Mouse (Mus musculus): ENCODE measurements around the gene Plppr3.
"Not testable (repeated sequence)": the region's sequence is repeated elsewhere in the genome, so short reads cannot be mapped to it uniquely, and the experiment has no call there.

Plppr3 gene

GRCm38 (mm10) chr10:79900951-79901410 is 26.5 kb upstream of the Plppr3 start:
- in situ Hi-C loops (cut with MboI) = no loop called here

GRCm38 (mm10) chr10:79897316-79898245 is 23.1 kb upstream of the Plppr3 start:
- in situ Hi-C loops (cut with MboI) = no loop called here

- in situ Hi-C loops (cut with MboI) = no loop called here
These were observed 22.4 kb upstream of the Plppr3 start for GRCm38 (mm10) chr10:79896814-79897213.

- in situ Hi-C loops (cut with MboI) = no loop called here
These were observed 21.9 kb upstream of the Plppr3 start for GRCm38 (mm10) chr10:79896306-79896705.

- in situ Hi-C loops (cut with MboI) = not testable (repeated sequence)
These were observed 18.2 kb upstream of the Plppr3 start for GRCm38 (mm10) chr10:79892451-79893118.

- in situ Hi-C loops (cut with MboI) = no loop called here
These were observed 16.2 kb upstream of the Plppr3 start, which contains the start of gene Cfd for GRCm38 (mm10) chr10:79890670-79891069. Gene Cfd (plus strand): TSS chr10:79890853.

DNA sequence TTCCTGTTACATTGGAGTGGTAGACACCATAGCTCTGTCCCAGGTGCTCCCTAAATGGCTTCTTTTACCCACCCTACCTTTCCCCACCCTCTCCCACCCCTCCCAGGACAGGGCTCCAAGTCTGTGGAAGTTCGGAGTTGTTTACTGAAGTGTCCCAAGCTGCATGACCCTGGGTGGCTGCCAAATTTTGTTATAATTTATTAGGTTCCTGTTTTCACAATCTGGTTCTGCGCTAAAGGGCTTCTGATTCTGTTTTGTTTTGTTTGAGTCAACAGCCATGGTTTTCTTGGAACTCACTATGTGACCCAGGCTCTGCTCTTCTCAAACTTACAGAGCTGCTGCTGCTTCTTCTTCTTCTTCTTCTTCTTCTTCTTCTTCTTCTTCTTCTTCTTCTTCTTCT is 15.0 kb upstream of the Plppr3 start:
- in situ Hi-C loops (cut with MboI) = loop anchor here (10.0 kb wide), 1 partner anchor 65 kb away; no protein-coding TSS in a partner anchor

GRCm38 (mm10) chr10:79886611-79887010 is 12.2 kb upstream of the Plppr3 start:
- in situ Hi-C loops (cut with MboI) = loop anchor here (10.0 kb wide), 1 partner anchor 68 kb away; no protein-coding TSS in a partner anchor

DNA sequence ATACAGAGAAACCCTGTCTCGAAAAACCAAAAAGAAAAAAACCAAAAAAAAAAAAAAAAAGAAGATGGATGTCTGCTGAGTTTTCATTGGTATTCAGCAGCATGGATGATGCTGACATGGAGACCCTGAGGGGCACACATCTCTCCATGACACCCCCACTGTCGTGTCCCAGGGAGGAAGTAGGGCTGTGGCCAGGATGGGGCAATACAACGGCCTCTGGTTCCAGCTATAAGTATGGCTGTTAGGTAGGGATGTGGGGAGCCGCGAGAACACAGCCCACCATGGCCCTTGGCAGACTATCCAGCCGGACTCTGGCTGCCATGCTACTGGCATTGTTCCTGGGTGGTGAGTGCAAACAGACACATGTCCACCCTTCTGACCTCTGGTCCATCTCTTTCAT is 11.6 kb upstream of the Plppr3 start, which contains the start of gene Elane:
Gene Elane, plus strand, starts transcription at position 194 of the 400 bp plus-strand sequence.
- in situ Hi-C loops (cut with MboI) = loop anchor here (10.0 kb wide), 1 partner anchor 69 kb away; no protein-coding TSS in a partner anchor

DNA sequence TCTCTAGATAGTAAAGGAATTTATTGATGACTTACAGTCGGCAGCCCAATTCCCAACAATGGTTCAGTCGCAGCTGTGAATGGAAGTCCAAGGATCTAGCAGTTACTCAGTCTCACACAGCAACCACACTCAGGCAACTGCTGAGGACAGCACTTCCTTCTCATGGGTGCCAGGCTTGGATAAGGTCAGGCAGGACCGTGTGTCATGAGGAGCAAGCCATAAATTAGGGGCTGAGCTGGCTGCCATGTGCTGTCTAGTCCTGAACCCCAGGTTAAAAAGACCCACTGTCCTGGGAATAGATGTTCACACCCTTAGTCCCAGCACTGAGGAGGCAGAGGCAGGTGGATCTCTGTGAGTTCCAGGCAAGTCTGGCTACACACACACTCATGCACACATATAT is 10.5 kb upstream of the Plppr3 start:
- in situ Hi-C loops (cut with MboI) = loop anchor here (10.0 kb wide), 1 partner anchor 70 kb away; no protein-coding TSS in a partner anchor

DNA sequence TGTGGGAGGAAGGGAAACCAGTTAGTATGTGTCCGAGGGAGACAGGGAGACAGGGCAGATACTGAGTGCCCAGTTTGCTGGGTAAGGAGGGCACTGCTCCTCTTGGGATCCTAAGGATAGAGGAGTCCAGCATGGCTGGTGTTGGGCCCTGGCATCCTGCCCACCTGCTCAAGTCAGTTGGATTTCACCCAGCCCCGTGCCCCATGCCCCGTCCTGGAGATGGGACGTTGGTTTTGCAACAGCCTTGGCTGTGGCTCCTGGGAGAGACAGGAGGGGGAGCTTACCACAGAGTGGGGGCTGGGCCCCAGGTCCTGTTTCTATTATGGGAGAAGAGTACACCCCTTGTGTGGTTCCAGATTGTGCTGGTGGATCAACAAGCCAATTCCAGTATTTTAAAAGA is 10.0 kb upstream of the Plppr3 start:
- in situ Hi-C loops (cut with MboI) = loop anchor here (10.0 kb wide), 1 partner anchor 70 kb away; no protein-coding TSS in a partner anchor

DNA sequence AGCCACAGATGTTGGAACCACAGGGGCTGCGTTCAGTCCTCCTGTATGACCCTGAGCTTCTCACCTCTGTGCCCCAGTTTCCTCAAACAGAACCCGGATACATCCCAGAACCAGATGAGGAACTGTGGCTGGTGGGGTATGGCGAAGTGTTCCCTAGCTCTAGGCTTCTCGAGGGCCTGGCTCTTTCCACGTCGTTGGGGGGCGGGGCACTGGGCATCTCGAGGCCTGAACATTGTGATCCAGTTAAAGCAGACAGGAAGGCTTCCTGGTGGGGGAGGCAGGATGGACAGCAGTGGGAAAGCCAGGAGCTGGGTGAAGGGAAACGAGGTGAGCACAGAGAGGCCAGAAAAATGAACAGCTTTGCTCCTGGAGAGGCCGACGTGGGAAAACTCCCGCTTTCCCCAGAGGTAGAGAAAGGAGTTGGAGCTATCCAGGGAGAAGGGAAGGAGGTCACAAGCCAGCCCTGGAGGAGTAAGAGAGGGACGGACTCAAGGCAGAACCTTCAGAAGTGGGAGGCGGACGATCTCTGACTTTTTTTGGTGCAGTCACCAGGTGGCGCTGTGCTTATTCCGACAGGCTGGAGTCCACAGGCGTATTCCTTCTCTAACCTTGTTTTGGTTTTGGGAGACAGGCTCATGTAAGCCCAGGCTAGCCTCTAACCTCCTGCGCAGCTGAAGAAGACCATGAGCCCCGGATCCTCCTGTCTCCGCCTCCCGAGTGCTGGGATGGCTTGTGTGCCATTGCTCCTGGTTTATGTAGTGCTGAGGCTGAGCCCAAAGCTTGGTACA is 9.1 kb upstream of the Plppr3 start:
- in situ Hi-C loops (cut with MboI) = loop anchor here (10.0 kb wide), 1 partner anchor 71 kb away; no protein-coding TSS in a partner anchor

- in situ Hi-C loops (cut with MboI) = loop anchor here (10.0 kb wide), 1 partner anchor 73 kb away; no protein-coding TSS in a partner anchor
These were observed 7.5 kb upstream of the Plppr3 start for GRCm38 (mm10) chr10:79881981-79882380.

DNA sequence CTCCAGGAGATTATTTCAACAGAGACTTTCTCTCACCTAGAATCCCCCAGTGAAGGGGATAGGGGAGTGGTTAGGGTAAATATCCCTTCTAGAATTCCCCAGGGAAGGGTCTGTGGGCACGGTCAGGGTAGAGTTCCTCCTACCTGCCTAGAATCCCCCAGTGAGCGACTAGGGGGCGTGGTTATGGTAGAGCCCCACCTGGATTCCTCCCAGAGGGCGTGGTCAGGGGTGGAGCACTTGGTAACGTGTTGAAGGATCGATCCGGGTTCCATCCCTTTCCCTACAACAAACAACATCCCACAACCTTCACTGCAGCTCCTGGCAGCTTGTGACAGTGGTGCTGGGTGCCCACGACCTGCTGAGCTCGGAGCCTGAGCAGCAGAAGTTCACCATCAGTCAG is 6.3 kb upstream of the Plppr3 start:
- in situ Hi-C loops (cut with MboI) = loop anchor here (10.0 kb wide), 1 partner anchor 74 kb away; no protein-coding TSS in a partner anchor

GRCm38 (mm10) chr10:79879527-79879926 is 5.1 kb upstream of the Plppr3 start:
- in situ Hi-C loops (cut with MboI) = no loop called here

DNA sequence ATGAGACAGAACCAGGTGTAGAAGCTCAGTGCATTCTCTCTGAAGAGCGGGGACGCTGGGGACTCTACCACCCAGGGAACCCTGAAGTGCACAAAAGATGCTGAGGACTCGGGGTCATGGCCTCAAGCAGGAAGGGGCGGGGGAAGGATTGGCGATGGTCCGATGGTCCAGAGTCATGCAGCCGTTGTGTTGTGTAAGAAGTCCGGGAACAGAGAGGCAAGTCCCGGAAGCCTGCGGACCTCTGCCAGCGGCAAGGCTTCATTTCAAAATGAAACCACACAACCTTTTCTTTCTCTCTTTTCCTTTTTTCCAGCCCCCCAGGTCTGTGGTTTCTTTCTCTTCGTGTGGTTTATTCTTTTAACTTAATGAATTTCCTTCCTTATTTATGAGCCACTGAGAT is 3.3 kb upstream of the Plppr3 start:
- in situ Hi-C loops (cut with MboI) = no loop called here

DNA sequence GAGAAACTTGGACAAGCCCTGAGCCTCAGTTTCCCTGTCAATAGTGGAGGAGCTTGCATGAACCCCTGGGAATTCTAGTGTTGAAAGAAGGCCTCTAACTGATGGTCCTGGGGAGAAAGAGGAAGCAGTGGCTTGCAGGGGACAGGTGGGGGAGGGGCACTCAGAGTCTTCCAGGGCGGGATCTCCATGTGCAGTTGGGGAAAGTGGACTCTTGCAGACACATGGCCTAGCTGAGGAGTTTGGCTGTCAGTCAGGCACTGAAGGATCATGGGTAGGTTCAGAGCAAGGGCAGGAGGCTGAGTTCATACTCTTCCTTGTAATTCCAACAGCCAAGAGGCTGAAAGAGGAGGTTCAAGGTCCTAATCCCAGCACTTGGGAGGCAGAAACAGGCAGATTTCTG is 2.7 kb upstream of the Plppr3 start:
- in situ Hi-C loops (cut with MboI) = no loop called here

- in situ Hi-C loops (cut with MboI) = no loop called here
These were observed 632 bp downstream of the Plppr3 start for GRCm38 (mm10) chr10:79873715-79874289.

- in situ Hi-C loops (cut with MboI) = no loop called here
These were observed 1.1 kb downstream of the Plppr3 start for GRCm38 (mm10) chr10:79873313-79873712.

DNA sequence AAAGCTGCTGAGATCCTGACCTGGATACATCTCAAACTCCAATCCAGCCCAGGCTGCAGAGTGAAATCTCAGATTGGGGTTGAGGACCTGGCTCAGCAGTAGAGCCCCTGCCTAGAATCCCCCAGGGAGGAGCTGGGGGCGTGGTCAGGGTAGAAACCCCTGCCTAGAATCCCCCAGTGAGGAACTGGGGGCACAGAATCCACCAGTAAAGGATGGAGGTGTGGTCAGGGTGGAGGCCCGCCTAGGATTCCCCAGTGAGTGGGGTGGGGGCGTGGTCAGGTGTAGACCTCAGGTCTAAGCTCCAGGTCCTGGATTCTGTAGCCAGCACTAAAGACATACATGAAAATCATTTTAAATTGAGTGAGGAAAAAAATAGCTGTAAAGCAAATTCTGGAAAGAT is 1.6 kb downstream of the Plppr3 start:
- in situ Hi-C loops (cut with MboI) = no loop called here

GRCm38 (mm10) chr10:79871845-79872244 is 2.6 kb downstream of the Plppr3 start:
- in situ Hi-C loops (cut with MboI) = no loop called here

Data from mature B cell (primary cell).